ENCODE assay signal across 9 mouse cellular contexts in the genomic region with DNA sequence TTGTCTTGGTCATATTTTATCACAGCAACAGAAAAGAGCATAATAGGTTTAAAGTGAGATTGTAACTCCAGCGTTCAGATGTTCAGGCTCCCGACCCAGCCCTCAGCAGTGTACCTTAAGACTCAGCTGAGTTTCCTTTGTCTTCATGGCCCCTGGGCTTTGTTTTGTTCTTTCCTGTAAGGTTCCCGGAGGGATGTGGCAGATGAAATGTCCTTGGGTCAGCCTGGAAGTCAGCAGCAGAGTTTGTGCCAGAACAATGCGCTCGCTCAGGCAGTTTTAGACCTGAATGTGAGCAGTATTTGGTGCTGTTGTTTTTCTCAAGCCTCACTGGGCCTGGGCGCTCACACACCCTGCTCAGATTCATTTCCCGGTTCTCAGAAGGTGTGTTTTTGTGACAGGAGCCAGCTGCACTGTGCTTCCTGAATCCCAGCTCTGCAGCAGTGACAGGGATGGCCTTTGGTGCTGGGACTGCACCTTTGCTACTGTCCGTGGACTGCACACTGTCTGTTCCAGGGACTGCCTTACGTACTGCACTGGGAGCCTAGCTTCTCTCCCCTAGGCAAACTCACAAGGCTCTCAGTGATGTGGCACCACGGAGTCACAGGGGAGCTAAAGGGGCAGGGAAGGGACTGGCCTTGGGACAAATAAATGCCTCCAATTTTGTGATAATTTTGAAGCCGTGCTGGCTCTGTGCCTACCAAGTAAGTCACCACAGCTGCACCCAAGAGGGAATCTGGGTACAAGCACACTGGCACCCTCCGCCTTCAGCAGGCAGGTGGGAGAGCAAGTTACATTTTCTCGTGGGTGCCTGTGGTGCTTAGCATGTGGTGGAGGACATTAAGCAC. TPM values are rescaled to one million over a fixed set of nuclear protein-coding genes. Genes with fewer than 3 reads are reported as not detected.
DNase-seq lines count a peak whose midpoint lies in the region; ATAC-seq and TF ChIP-seq lines count a peak whose summit lies in the region.
"Had no signal": no experiment of that assay in that cellular context is flagged by ENCODE, and none has a peak within 500 bp of the region (broad histone marks: within the 10 kb centered on the region; RNA-seq: fewer than 3 reads in every experiment).

No protein-coding gene starts in this region.

- peaks cover 6% of the 10 kb centered on the region; the same call in 1 of the 2 replicates for H3K4me1 ChIP-seq in liver, adult 2 months (ENCODE audit: control insufficient read depth, insufficient read depth, low read length)
- H3K4me1 ChIP-seq in liver, embryonic 11.5 days (replicated peaks; ENCODE audit: control insufficient read depth, insufficient read depth, low read length): no peaks in the 10 kb centered on the region; the same call in 1 of the 2 replicates
- H3K4me1 ChIP-seq in heart, embryonic 13.5 days: peaks cover 47% of the 10 kb centered on the region

- 75% methylated on average over 13 of the region's 13 CpGs for WGBS in liver, adult 2 months
- 74% methylated on average over 13 of the region's 13 CpGs for WGBS in liver, embryonic 11.5 days
- WGBS in heart, embryonic 13.5 days: 59% methylated on average over 13 of the region's 13 CpGs

- intact Hi-C loops in left cerebral cortex, postnatal 10 days (cut with DNase I): no loop called here

- ATAC-seq in liver, embryonic 11.5 days (replicated peaks; ENCODE audit: low FRiP score): no peak
- no peak for ATAC-seq in heart, embryonic 13.5 days (ENCODE audit: extremely low read depth, insufficient number of reproducible peaks, low FRiP score, low TSS enrichment)
- ATAC-seq: inflammation-experienced regulatory T-cells, adult 6 months had no signal

- no peak overlapping the region for H3K4me3 ChIP-seq in liver, adult 2 months (ENCODE audit: insufficient read depth, low read depth, low read length)
- H3K4me3 ChIP-seq in liver, embryonic 11.5 days (ENCODE audit: low read depth, low read length): no peak overlapping the region
- no peak overlapping the region for H3K4me3 ChIP-seq in heart, embryonic 13.5 days

- no peak for TF ChIP-seq POLR2A in liver, adult 2 months (IDR thresholded peaks at IDR 0.05; ENCODE audit: extremely low read depth, insufficient read depth, low read length)

- no peak for DNase-seq in liver, adult 2 months (ENCODE audit: extremely low read depth, low read depth, low spot score)
- no peak for DNase-seq in liver, embryonic 11.5 days (ENCODE audit: low spot score)
- peak; percentile 85 for DNase-seq in adrenal gland, adult 2 months
- DNase-seq in kidney, postnatal 25 days: peak; percentile 39 to 61
- DNase-seq in left cerebral cortex, postnatal 10 days (ENCODE audit: extremely low spot score in 1 of 2, low spot score in 2 of 2): no peak
- no peak for DNase-seq in retina, embryonic 14.5 days (ENCODE audit: low spot score)
- DNase-seq in cerebellum, adult 9-11 months: no peak

- H3K27me3 ChIP-seq in liver, adult 2 months (ENCODE audit: control insufficient read depth, insufficient read depth, low read length): no peaks in the 10 kb centered on the region
- H3K27me3 ChIP-seq in liver, embryonic 11.5 days (replicated peaks; ENCODE audit: control insufficient read depth, insufficient read depth, low read length): no peaks in the 10 kb centered on the region
- H3K27me3 ChIP-seq in heart, embryonic 13.5 days (replicated peaks): no peaks in the 10 kb centered on the region

- no peak for TF ChIP-seq CTCF in liver, adult 2 months (IDR thresholded peaks at IDR 0.05; ENCODE audit: low read depth, low read length)

- H3K4me2 ChIP-seq in liver, embryonic 11.5 days: no peak overlapping the region
- no peak overlapping the region for H3K4me2 ChIP-seq in heart, embryonic 13.5 days

- no peaks in the 10 kb centered on the region for H3K9me3 ChIP-seq in liver, embryonic 11.5 days (ENCODE audit: control insufficient read depth, low read length)
- no peaks in the 10 kb centered on the region for H3K9me3 ChIP-seq in heart, embryonic 13.5 days

- no peak overlapping the region for H3K9ac ChIP-seq in liver, adult 2 months (ENCODE audit: low read depth, low read length)
- no peak overlapping the region for H3K9ac ChIP-seq in liver, embryonic 11.5 days (ENCODE audit: low read depth, low read length)
- H3K9ac ChIP-seq in heart, embryonic 13.5 days: peak overlapping the region; percentile 33; the same call in 1 of the 2 replicates

- H3K79me2 ChIP-seq in liver, adult 2 months (ENCODE audit: control insufficient read depth, insufficient read depth, low read length): peaks cover 13% of the 10 kb centered on the region; the same call in 1 of the 2 replicates

- H3K27ac ChIP-seq in liver, adult 2 months (replicated peaks; ENCODE audit: insufficient read depth, low read depth, low read length): peak overlapping the region; percentile 15; the same call in 1 of the 2 replicates
- H3K27ac ChIP-seq in liver, embryonic 11.5 days (ENCODE audit: low read depth, low read length): no peak overlapping the region
- H3K27ac ChIP-seq in heart, embryonic 13.5 days (replicated peaks): peak overlapping the region; percentile 64

- no peaks in the 10 kb centered on the region for H3K36me3 ChIP-seq in liver, adult 2 months (ENCODE audit: control insufficient read depth, insufficient read depth, low read length)
- no peaks in the 10 kb centered on the region for H3K36me3 ChIP-seq in liver, embryonic 11.5 days (ENCODE audit: control insufficient read depth, insufficient read depth, low read length)
- H3K36me3 ChIP-seq in heart, embryonic 13.5 days: peaks cover 8% of the 10 kb centered on the region

RNA-seq across cellular contexts. Expression of gene Dock1, which starts 9.1 kb away (rescaled TPM):
- 17.0 and 19.5 TPM in 2 replicates for total RNA-seq in liver, adult 2 months (2014; rRNA removed)
- 2.4 and 2.6 TPM in 2 replicates for polyA plus RNA-seq in liver, adult 2 months (2012; rRNA removed)
- polyA plus RNA-seq in liver, embryonic 11.5 days (2014; fragmentation: Nextera tagmentation; extraction: Ambion mirVana): 15.9 and 17.2 TPM in 2 replicates
- 100 to 1,000 TPM; 116 to 174 TPM for total RNA-seq in adrenal gland, adult 2 months (2021)
- 17.5 and 25.8 TPM in 2 replicates for polyA plus RNA-seq in adrenal gland, adult 2 months (2012; rRNA removed)
- 19.1 and 19.8 TPM in 2 replicates for polyA plus RNA-seq in heart, embryonic 13.5 days (2015; fragmentation: Nextera tagmentation; extraction: Ambion mirVana)
- total RNA-seq in left cerebral cortex, postnatal 10 days (2021): 10 to 100 TPM; 19.4 to 20.8 TPM

Comparison
In these comparisons a context has a peak if more than half of its experiments do, and no peak if none do; other contexts are left out.
1. DNase-seq: peak in adrenal gland, adult 2 months (single experiment) and kidney, postnatal 25 days (2 of 2); none in liver, adult 2 months (single experiment), liver, embryonic 11.5 days (single experiment), left cerebral cortex, postnatal 10 days (0 of 2), retina, embryonic 14.5 days (single experiment) and cerebellum, adult 9-11 months (single experiment).